Mouse (Mus musculus): ENCODE data around the gene Brinp2.

The Brinp2 gene

GRCm38 (mm10) chr1:158221048-158221447 lies 135.1 kb downstream of the Brinp2 start:
- no peak for DNase-seq (ENCODE audit: extremely low spot score, low spot score)

GRCm38 (mm10) chr1:158220148-158220547 lies 136.0 kb downstream of the Brinp2 start:
- DNase-seq (ENCODE audit: extremely low spot score, low spot score) = no peak

GRCm38 (mm10) chr1:158218750-158219149 lies 137.4 kb downstream of the Brinp2 start:
- DNase-seq (ENCODE audit: extremely low spot score, low spot score) = no peak

- no peak for DNase-seq (ENCODE audit: extremely low spot score, low spot score)
These were observed 137.8 kb downstream of the Brinp2 start for GRCm38 (mm10) chr1:158218294-158218693.

- DNase-seq (ENCODE audit: extremely low spot score, low spot score) = no peak
These were observed 140.5 kb downstream of the Brinp2 start for GRCm38 (mm10) chr1:158215581-158215980.

- no peak for DNase-seq (ENCODE audit: extremely low spot score, low spot score)
These were observed 141.4 kb downstream of the Brinp2 start for GRCm38 (mm10) chr1:158214743-158215142.

- no peak for DNase-seq (ENCODE audit: extremely low spot score, low spot score)
These were observed 142.4 kb downstream of the Brinp2 start for GRCm38 (mm10) chr1:158213736-158214135.

GRCm38 (mm10) chr1:158207620-158208019 lies 148.5 kb downstream of the Brinp2 start:
- DNase-seq (ENCODE audit: extremely low spot score, low spot score) = no peak

- DNase-seq (ENCODE audit: extremely low spot score, low spot score) = no peak
These were observed 153.2 kb downstream of the Brinp2 start for GRCm38 (mm10) chr1:158202932-158203331.

All from neural tube, embryonic 10.5 days (tissue).